Mouse (Mus musculus): Measurements from ENCODE around the gene Vegfa.
"Not testable (repeated sequence)": the region's sequence is repeated elsewhere in the genome, so short reads cannot be mapped to it uniquely, and the experiment has no call there.

The Vegfa gene

GRCm38 (mm10) chr17:45986915-45987314 is 45.3 kb downstream of the Vegfa start:
- no peak for DNase-seq

- DNase-seq = no peak
These were observed 45.8 kb downstream of the Vegfa start for GRCm38 (mm10) chr17:45986374-45986773.

- not testable (repeated sequence) for DNase-seq
These were observed 49.0 kb downstream of the Vegfa start for GRCm38 (mm10) chr17:45983185-45983584.

GRCm38 (mm10) chr17:45981841-45982240 is 50.3 kb downstream of the Vegfa start:
- DNase-seq = no peak

GRCm38 (mm10) chr17:45979025-45979805 is 53.0 kb downstream of the Vegfa start:
- no peak for DNase-seq

DNA sequence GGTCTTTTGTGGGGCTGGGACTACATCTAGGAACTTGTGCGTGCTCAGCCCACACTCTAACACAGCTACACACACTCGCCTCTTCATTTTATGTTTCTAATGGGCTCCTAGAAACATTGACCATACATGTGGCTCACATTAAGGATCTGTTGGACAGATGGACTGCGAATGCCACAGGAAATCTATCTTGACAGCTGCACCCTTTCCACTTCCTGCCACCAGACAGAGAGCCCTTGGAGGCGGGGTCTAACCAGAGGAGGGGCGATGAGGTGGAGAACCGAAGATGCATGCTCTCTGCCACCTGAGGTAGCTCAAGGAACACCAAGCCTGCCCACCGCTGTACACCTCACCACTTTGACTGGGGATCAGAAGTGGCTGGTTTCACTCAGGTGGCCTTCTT is 57.7 kb downstream of the Vegfa start:
- DNase-seq = no peak

- no peak for DNase-seq
These were observed 59.0 kb downstream of the Vegfa start for GRCm38 (mm10) chr17:45973214-45973613.

GRCm38 (mm10) chr17:45972405-45972804 is 59.8 kb downstream of the Vegfa start:
- no peak for DNase-seq

DNA sequence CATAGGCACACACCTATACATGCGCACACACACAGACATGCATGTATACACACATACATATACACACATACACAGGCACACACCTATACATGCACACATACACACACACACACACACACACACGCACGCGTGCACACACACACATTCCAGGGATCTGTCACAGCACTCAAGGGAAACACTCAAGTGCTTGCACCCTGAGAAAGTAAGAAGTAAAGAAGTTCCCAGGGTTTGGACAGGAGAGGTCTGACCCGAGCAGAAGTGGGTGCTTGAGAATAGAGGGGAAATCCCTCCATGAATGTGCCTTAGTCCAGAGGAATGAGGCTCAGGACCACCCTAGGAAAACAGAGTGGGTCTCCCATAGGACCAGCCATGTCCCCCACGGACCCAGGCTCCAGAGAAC is 60.4 kb downstream of the Vegfa start:
- DNase-seq = no peak

DNA sequence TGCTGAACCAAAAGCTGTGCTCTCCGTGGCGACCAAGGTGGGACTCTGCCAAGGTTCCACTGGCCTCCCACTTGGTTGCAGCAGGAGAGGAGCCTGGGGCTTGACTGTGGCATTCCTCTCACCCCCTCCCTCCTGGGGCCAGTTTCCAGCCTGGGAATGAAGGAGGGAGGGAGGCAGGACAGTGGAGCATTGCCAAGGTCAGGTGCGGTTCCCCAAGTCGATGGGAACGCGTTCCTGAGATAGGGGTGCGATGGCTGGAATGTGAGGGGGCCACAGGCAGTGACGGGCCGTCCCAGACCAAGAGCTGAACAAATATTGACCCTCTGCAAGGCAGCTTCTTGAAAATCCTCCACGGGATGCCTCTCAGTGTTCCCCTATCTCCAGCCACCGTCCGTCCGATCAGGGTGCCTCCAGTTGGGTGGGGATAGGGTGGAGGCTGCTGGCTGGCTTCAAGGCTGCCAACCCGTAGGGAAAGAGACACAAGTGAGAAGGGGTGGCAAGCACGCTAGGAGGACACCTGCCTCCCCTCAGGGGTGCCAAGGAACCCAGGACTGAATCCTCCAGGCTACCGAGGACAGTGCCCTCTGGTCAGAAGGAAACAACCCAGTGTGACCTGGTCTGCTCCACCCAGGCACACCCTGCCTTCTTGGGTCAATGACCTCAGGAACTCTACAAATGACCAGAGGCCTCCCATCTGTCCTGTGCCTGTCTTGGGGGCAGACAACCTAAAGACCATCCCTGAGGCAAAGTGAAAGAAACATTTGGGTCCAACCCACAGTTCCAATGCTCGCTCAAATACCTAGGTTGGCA is 61.2 kb downstream of the Vegfa start:
- DNase-seq = no peak

DNA sequence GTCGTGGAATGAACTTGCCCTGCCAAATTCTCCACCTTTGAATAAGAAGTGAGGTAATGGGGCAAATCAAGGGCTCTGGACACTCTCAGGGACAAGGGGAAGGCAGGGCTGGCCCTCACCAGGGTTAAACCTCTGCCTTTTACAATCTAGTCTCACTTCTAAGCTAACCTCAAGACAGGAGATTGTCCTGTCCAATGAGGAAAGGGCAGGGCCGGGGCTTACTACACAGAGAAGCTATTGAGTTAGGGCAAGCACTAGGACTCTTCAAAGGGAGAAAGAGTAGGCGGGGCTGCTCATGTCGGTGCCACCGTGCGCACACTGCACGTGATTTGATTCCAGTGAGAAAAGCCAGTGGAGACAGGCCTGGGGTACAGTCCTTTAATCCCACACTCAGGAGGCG is 62.6 kb downstream of the Vegfa start:
- DNase-seq = no peak

DNA sequence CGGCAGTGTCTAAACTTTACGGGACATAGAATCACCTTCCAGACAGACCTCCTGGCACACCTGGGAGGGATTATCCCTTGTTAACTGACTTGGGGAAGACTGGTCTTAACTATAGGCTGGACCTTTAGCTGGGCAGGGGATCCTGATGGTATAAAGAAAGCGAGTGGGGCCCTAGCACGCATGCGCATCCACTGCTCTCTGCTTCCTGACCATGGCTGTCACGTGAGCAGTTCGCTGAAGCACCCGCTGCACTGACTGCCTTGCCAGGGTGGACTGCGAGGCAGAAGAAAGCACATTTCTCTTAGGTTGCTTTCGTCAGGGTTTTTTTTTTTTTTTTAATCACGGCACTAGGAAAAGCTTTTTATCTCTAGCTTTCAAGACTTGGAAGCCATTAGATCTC is 63.8 kb downstream of the Vegfa start:
- no peak for DNase-seq
